Mouse (Mus musculus) CD4-positive, CD25-positive, alpha-beta regulatory T cell, adult 2 months (primary cell): Measurements from ENCODE around the gene Smco4.

Experiments used
- DNase-seq: peaks from one replicate; pipeline ENCODE4 v3.0.0-alpha.2; 2012; ENCODE audit warnings: low read depth, low spot score

The Smco4 gene

GRCm38 (mm10) chr9:15507431-15507875 lies 14.2 kb downstream of the Smco4 start:
- DNase-seq = no peak

- DNase-seq = no peak
Observed at GRCm38 (mm10) chr9:15509363-15509762, 16.1 kb downstream of the Smco4 start.

GRCm38 (mm10) chr9:15510557-15511310 lies 17.5 kb downstream of the Smco4 start:
- no peak for DNase-seq

- no peak for DNase-seq
Observed at GRCm38 (mm10) chr9:15512918-15513317, 19.7 kb downstream of the Smco4 start.

GRCm38 (mm10) chr9:15516007-15516406 lies 22.8 kb downstream of the Smco4 start:
- DNase-seq = peak; percentile 15

GRCm38 (mm10) chr9:15517979-15518378 lies 24.7 kb downstream of the Smco4 start:
- DNase-seq = no peak

- peak; percentile 22 for DNase-seq
Observed at GRCm38 (mm10) chr9:15522348-15522747, 29.1 kb downstream of the Smco4 start.

- no peak for DNase-seq
Observed at GRCm38 (mm10) chr9:15522887-15523286, 29.7 kb downstream of the Smco4 start.

GRCm38 (mm10) chr9:15523646-15524045 lies 30.4 kb downstream of the Smco4 start:
- DNase-seq = no peak

GRCm38 (mm10) chr9:15525246-15525645 lies 32.0 kb downstream of the Smco4 start:
- DNase-seq = no peak

- DNase-seq = no peak
Observed at GRCm38 (mm10) chr9:15526539-15526938, 33.3 kb downstream of the Smco4 start.

GRCm38 (mm10) chr9:15527846-15528245 lies 34.6 kb downstream of the Smco4 start:
- no peak for DNase-seq

GRCm38 (mm10) chr9:15528368-15528767 lies 35.1 kb downstream of the Smco4 start:
- DNase-seq = no peak

GRCm38 (mm10) chr9:15529275-15529964 lies 36.2 kb downstream of the Smco4 start:
- DNase-seq = peak; percentile 43

GRCm38 (mm10) chr9:15529965-15530320 lies 36.7 kb downstream of the Smco4 start:
- DNase-seq = peak; percentile 71

GRCm38 (mm10) chr9:15531204-15531603 lies 38.0 kb downstream of the Smco4 start:
- no peak for DNase-seq

- no peak for DNase-seq
Observed at GRCm38 (mm10) chr9:15533336-15534070, 40.3 kb downstream of the Smco4 start.

GRCm38 (mm10) chr9:15534110-15534509 lies 40.9 kb downstream of the Smco4 start:
- DNase-seq = peak; percentile 29

- DNase-seq = no peak
Observed at GRCm38 (mm10) chr9:15535418-15535817, 42.2 kb downstream of the Smco4 start.

GRCm38 (mm10) chr9:15536861-15537426 lies 43.7 kb downstream of the Smco4 start:
- no peak for DNase-seq

GRCm38 (mm10) chr9:15537455-15538048 lies 44.3 kb downstream of the Smco4 start:
- no peak for DNase-seq
